Mouse (Mus musculus) megakaryocyte progenitor cell, adult 5-6 weeks (primary cell): ENCODE measurements around the gene Fbxo46. TPM values are rescaled to one million over a fixed set of nuclear protein-coding genes. Genes with fewer than 3 reads are reported as not detected.

Experiments used
- ATAC-seq: replicated peaks from 2 replicates; pipeline ENCODE4 v1.8.0; 2016; ENCODE audit warnings: mild to moderate bottlenecking, moderate TSS enrichment, inconsistent platforms; ENCODE audit not compliant: poor library complexity
- total RNA-seq, 2 experiments: library from RNA; stranded (forward) in 1 of 2; stranded (reverse) in 1 of 2; fragments of 157-497, 149-512 nt in 1 of 2; fragments of 200-1000 nt in 1 of 2; gene quantifications; 2 replicates each; pipeline versions ENCODE4 v1.2.3 to v1.2.4; 2015 to 2017

The Fbxo46 gene
- total RNA-seq, 2 experiments from 2014 or later: 2.0 to 5.0 TPM

DNA sequence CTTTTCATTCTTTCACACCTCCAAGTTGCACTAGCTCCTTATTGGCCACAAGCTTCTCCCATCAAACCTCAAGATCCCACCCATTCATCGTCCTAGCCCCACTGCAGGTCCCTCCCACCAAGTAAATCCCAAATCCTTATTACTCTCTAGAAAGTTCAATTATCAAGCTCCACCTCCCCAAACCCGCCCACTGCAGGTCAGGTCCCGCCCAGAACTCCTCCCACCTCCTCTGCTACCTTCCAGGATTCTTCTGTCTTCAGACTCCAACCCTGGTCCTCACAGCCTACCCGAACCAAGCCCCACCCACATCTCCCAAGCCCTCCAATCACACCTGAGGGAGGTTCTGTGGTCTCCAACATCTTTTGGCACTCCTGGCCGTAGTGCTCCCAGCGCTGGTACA lies 44.5 kb downstream of the Fbxo46 start:
- ATAC-seq: peak; percentile 42

DNA sequence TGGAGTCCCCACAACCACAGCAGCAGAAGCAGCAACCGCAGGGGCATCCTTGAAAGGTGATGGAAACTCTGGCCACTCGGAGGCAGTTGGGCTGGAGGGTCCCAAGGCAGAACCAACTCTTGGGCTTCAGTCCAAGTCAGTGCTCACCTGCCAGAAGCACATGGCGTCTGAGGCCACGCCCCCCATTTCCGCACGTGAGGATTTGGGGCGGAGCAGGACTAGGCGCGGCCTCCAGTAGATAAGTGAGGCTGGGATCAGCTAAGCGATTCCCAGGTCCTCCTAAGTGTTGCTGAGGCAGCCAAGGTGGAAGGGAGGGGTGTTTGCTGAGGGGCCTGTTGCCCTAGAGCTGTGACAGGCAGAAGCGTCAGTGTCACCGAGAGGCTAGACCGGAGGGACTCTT lies 45.3 kb downstream of the Fbxo46 start:
- ATAC-seq: peak; percentile 34

DNA sequence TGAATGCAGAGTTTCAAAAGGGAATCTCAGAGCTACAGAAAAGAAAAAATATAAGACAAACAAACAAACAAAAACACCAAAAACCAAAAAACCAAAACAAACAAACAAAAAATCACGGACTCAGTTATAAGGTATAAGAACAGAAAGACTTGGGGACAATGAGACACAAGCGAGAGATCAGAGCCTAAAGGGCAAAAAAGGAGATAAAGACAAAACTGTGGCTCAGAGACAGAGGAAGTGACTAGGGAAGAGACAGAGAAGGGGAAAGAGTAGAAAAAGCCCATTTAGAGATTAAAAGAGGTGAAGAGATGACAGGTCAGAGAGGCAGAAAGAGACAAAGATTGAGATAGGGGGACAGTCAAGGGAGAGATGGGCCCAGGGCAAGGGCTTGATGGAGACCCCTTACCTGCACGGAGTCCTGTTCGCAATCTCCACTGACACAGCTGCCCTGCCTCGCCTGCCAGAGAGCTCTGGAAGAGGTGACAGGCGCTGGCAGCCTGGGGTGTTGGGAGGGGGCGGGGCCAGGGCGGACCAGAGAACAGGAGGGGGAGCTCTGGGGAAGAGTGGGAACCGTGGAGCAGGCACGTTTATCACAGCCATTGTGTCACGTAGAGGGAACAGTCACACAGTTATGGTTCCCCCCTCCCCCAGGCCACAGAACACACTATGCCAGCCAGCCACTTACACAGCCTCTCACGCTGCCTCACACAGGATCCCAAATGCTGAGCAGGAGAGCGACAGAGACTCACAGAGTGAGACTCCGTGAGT lies 46.2 kb downstream of the Fbxo46 start, which contains the start of gene Gipr:
TSS of gene Gipr (minus strand) at position 472 of the 768 bp plus-strand sequence.
- ATAC-seq: peak; percentile 48

DNA sequence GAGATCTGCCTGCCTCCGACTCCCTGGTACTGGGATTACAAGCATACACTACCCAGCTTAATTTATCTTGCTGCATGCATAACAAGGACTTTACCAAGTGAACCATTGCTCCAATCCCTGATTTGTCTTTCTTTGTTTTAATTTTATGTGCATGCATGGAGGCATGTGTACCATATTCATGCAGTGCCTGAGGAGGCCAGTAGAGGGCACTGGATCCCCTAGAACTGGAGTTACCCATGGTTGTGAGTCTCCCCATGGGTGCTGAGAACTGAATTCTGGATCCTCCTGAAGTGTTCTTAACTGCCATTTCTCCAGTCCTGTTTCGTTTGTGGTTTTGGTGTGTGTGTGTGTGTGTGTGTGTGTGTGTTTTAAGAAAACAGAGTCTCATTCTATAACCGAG lies 47.3 kb downstream of the Fbxo46 start:
- no peak for ATAC-seq

DNA sequence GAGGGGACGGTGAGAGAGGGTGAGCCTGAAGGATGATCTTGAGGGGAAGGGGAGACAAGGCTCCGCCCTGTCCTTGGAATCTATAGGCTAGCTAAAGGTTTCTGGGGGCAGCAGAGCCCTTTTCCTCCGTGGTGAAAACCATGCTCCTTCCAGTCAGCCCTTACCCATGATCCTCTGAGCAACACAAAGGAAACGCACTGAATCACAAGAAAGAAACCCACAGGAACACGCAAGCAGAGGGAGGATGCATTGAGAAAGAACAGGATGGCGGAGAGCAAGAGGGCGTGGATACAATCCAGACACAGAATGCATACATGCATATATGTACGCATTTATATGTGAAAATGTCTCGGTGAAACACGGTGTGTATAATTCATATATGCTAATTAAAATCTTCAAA lies 49.8 kb downstream of the Fbxo46 start:
- ATAC-seq: no peak

DNA sequence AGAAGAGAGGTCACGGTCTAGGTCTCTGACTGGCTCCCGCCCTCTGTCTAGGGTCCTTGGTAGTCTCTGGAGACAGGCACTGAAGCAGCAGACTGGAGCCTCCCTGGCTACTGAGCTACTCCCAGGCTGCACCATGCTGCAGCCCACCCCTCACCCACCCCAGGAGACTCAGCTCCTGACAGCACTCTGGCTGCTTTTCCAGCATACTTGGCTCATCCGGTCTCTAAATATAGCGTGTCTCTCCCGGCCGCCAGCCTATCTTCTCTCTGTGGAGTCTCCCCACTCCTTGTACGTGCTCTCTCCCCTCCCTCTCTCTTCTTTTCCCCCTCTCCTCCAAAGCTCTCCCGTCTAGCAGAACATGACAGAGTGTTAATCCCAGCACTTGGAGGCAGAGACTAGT lies 50.5 kb downstream of the Fbxo46 start:
- ATAC-seq: no peak

DNA sequence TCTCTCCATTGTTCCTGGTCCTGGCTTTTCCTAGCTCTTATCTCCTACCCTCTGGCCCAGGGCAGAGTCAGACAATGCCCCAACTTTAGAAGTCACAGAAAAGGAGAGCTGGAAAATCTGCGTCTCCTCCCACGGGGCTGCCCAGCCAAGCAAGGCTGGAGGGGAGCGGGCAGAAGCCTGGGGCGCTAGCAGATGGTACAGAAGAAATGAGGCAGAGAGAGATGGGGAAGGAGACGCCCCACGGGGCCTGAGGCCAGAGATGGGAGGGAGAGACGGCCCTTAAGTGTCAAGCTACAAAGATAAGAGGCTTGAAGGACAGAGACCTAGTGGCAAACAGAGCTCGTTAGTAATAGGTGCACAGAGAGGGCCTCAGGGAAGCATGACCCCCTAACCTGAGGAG lies 52.2 kb downstream of the Fbxo46 start:
- no peak for ATAC-seq

DNA sequence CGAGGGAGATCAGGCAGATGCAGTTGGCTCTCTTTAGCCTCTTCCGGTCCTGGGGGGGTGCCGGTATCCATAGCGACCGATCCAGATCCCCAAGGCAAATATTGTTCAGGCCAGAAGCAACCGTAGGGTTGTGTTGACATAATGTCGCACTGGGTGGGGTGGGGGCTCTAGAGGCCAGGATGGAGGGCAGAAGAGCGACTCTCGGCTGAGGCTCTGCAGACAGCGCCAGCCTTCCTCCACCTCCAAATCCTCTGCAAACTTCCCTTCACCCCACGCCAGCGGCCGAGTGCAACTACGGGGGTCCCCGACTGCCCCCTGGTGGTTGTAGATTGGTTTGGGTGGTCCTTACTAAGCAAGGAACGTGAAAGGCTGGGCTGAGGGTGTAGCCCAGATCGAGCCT lies 53.2 kb downstream of the Fbxo46 start:
- peak; percentile 84 for ATAC-seq

DNA sequence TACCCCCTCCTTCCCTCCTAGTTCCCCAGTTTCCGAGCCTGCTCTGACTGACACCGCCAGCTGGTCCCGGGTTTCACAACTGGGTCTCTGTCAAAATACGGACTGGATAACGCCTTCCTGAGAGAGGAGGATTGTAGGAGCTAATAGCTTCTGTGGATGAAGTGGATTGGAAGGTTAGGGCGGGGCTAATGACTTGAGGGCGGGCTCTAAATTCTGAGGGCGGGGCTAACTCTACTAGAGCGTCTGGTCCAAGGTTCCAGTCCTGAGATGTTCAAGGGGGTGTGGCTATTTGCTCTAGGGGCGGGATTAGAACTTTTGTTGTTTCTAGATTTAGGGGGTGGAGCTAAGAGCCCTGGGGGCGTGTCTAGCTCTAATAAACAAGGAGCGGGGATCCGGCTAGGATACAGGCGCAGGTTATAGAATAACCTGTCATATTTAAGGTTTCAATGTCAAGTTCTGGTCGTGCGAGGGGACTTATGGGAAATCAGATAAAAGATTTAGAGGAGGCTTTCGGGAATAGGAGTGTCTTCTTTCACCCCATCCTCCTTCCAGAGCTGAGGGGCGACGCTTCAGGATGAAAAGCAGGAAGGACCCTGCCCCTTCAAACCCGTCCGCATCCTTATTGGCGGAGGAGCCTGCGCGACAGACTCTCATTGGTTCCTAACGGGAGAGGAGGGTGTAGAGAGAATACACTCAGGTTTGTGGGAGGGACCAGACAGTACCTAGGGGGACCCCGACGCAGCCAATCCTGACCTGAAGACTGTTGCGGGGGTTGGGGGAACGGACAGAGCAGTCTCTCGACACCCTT lies 56.3 kb downstream of the Fbxo46 start, which contains the start of gene Eml2:
TSS of gene Eml2 (plus strand) at position 714 of the 808 bp plus-strand sequence.
- peak; percentile 28 for ATAC-seq

DNA sequence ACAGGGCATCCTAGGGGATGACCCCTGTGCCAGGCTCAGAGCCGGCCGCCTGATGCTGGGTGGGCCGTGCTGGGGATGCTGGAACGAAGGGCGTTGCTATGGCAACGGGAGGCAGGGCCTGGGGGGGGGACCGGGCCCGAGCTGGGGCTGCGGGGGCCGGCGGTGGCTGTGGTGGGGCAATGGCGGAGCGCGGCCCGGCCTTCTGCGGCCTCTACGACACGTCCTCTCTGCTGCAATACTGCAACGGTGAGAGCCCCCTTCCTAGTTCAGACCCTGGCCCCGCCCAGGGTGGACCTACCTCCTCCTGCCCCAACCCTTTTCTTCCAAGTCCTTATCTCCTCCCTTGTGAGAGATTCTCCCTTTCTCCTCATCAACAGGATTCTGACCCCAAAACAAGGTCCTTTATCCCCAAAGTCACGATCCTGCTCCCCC lies 56.9 kb downstream of the Fbxo46 start:
- ATAC-seq: no peak

DNA sequence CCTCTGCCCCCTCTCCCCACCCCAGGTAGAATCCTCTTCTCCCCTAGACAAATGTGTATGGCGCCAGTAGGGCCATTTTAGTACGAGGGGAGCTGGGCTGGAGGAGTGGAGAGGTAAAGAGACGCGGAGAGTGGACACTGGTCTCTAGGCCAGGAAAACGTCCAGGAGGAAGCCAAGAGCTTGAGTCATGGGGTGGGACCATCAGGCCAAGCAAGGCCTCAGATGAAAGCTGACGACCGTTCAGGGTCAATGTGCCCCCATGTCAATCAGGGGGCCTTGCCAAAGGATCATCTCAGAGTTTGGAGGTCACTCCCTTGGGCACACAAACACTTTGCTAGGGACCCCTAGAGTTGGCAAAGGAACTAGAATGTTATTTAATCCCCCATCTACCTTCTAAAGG lies 57.6 kb downstream of the Fbxo46 start:
- ATAC-seq: no peak

DNA sequence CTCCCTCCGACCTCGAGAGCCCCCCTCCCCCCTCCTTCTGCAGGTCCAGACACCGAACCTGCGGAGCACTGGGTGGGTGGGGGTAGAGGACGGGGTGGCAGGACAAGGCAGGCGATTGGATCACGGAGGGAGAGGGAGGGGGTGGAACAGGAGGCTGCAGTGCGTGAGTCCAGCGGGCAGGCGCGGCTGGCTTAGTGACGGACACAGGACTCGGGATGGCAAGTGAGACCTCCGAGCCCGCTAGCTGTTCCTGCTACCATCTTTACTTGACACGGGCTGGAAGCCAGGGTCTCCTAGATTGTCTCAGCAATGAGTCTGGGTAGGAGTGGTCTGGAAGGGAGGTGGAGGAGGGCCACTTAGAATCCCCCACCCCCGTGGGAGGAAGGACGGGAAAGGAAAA lies 58.4 kb downstream of the Fbxo46 start:
- ATAC-seq: no peak

DNA sequence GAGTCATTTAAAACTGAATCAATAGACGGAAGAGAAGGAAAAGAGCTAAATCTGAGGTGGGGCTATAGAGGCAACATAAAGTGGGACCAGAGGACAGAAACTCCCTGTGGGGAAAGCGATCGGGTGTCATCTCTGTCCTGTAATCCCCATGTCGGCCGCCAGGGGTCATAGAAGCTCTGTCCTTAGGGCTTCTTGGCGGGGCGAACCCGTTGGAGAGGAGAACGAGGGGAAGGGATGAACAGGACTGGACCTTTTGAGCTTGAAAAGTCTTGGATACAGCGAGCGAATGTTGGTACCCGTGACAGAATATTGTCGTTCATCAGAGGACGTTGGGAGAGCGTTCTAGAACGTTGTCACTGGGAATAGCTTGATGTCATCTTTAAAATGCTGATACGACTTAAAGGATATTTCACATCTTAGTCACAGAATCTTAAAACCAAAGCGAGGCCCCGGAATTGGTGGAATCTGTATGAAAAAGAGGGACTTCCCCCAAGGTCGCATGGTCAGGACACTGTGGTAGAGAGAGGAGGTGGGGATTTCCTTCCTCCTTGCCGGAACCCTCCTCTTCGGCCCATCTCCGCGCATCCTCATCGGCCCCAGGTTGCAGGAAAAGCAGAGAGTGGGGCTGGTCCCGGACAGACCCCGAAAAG lies 58.9 kb downstream of the Fbxo46 start:
- peak; percentile 54 for ATAC-seq

DNA sequence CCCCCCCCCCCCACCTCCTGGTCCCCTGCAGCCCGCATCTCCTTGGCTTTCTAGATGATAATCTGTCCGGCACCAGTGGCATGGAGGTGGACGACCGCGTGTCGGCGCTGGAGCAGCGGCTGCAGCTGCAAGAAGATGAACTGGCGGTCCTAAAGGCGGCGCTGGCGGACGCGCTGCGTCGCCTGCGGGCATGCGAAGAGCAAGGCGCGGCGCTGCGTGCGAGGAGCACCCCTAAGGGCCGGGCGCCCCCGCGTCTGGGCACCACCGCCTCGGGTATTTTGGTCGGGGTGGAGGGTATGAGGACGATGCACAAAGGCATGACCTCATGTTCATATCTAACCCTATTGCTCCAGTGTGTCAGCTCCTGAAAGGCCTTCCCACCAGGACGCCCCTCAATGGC lies 59.5 kb downstream of the Fbxo46 start:
- peak; percentile 70 for ATAC-seq

DNA sequence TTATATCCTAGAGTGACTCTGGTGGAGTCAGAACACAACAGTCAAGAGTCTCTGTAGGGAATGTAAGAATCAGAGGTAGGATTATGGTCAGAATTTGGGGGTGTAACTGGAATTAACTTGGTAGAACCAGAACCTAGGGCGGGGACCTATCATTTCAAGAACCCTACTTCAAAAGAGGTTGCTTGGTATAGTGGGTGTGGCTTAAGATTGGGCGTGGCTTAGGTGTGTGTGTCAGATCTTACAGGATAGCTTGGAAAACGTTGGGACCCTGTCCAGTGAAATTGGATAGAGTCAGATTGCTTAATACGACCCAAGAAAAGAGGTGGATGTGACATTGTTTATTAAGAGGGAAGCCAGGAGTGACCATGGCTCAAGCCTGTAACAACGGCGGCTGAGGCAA lies 60.3 kb downstream of the Fbxo46 start:
- no peak for ATAC-seq

DNA sequence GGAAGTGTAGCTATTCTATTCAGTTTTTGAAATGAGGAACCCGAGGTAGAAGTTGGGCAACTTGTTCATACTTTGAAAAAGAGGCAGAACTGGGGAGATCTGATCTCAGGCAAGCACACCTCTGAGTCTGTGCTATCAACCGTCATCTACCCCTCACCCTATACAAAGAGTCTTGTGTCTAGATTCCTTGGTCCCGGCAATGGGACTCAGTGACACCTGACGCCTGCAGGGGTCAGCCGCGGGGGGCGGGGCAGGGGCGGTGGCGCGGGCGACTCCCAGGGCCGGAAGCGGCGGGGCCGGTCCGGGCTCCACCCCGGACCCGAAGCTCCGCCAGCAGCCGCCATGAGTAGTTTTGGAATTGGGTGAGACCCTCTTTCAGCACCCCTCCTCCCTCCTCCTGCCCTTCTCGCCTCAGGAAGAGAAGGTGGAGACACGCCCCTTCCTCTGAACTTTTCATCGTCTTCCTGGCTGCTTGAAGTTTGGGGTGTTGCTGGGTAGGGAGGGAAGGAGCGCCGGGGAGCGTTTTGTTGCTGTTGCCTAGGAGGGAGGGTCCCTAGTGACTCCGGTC lies 61.3 kb downstream of the Fbxo46 start:
- peak; percentile 24 for ATAC-seq

DNA sequence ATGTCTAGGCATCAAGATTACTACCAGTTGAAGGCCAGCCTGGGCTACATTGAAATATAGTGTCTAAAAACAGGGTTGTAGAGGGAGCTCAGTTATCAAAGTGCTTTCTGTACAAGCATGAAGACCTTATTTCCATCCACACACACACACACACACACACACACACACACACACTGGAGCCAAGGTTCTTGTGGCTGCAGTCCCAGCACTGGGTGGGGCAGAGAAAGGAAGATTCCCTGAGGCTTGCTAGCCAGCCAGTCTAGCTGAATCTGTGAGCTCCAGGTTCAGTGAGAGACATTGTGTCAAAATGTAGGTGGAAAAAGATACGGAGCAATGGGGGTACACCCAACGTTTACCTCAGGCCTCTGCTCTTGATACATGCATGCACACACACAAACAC lies 64.6 kb downstream of the Fbxo46 start:
- ATAC-seq: no peak

DNA sequence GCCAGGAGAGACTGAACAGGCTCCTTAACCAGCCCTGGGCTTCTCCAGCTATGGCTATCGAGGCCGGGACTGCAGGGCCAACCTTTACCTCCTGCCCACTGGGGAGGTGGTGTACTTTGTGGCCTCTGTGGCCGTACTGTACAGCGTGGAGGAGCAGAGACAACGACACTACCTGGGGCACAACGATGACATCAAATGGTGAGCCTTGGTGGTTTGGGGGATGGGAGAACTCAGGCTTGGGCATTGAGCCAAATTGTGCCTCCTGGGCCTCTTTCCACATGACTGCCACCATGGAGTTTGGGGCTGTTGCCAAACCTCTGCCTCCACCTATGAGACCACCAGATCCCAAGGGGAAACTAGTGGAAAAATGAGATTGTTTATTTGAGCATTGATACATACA lies 65.1 kb downstream of the Fbxo46 start:
- no peak for ATAC-seq
